Mouse (Mus musculus) regulatory T cell (primary cell): Measurements from ENCODE around the gene Pde4b.

Source experiments
- in situ Hi-C: fragments of 300-600 bp; cut with MboI, MseI; formaldehyde crosslinking; loops from one replicate; pipeline ENCODE4 v1.15.1; 2025; ENCODE audit warnings: high pct_unique_total_duplicates

Gene Pde4b

DNA sequence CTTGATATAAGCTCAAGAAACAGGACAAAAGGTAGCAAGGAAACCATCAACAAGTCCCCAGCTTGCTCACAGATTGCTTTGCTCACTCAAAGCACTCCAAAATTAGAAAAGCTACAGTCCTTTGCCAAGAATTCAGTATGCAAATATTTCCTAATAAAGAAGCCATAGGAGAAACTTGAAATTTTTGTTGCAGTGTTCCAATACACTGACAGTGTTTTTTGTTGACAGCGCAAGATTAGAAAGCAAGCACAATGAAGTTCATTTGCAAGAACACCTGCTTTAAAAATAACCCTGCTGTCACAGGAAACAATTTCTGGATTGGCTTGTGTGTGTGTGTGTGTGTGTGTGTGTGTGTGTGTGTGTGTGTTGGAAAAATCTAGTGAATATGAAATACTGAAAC lies 311.2 kb downstream of the Pde4b start:
- in situ Hi-C loops: no loop called here

DNA sequence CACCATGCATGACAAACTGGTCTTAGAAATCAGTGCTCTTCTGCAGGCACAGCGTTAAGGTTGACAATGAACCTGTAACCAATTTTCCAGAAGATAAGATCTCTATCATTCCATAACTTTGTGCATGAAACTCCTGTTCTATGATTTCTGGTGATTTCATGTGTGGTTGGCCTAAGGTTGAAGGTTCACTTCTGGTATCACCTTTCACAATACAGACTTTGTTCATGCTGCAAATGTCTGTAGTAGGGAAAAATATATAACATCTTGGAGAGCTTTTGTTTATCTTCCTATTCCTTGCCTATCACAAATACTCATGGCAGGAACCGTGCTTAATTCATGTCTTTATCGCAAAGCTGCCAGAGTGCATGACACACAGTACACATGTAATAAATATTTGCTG lies 319.5 kb downstream of the Pde4b start:
- in situ Hi-C loops: no loop called here

DNA sequence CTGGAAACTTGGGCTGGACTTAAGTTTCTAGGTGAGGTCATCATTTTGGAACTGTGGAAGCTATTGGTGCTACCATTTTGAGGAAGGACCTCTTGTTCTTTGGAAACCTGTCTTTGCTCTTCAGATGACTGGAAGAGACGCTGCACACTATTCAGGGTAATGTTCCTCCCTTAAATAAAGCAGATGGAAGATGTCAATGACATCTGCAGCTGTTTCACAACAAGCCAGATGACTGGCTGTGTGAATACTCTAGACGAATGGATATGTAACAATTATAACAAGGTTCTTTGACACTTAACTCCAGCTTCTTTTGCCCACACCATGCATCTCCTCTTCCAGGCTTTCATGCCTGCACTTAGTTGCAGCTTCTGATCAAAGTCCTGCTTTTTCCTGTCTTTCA lies 320.8 kb downstream of the Pde4b start:
- in situ Hi-C loops: no loop called here

DNA sequence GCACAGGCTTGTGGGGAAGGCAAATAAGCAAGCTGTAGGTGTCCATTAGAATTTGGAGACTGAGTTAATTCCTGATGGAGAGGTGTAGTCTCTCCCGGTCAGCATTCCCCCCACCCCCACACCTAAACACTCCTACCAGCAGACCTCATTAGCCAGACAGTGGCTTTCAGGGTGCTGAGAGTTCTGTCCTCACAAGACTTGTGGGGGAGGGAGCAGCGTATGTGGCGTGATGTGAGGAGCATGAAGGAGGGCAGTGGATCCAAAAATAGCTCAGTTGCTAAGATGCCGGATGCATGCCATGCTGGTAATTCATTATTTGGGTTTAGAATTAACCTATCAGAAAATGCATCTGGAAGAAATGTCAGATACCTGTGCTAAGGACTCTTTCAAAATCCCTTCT lies 321.6 kb downstream of the Pde4b start:
- in situ Hi-C loops: no loop called here

DNA sequence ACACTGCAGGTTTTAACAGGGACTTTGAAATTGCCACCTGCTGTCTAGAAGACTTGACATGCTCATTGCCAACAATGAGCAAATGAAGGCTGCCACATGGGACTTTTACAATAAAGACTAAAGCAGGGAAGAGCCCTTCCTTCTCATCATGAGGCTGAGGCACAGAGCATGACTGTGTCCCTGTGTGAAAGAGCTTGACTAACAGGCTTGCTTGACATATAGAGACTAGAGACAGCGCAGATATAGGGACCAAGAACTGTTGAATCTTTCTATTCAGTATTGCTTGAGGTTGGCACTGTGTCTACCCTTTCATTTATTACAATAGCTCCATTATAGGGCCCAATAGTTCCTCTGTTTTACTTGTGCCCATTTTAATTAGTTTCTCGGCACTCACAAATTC lies 325.8 kb downstream of the Pde4b start:
- in situ Hi-C loops: no loop called here

DNA sequence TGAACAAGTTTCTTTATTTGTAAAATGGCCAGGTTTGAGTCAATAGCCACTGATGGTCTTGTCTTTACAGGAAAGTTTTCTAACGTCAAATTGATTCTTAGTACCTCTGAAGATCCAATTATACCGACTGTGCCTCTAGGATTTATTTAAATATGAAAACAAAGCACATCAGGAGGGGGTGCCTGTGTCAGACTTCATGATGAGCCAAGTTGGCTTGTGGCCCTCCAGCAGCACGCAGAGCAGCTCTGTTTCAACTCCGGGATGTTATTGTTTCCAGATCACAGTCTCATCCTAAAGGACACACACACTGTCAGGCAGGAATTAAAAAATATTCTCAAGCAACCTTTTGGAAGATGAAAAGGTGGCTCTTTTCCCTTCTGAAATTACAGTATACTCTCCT lies 326.5 kb downstream of the Pde4b start:
- in situ Hi-C loops: no loop called here

DNA sequence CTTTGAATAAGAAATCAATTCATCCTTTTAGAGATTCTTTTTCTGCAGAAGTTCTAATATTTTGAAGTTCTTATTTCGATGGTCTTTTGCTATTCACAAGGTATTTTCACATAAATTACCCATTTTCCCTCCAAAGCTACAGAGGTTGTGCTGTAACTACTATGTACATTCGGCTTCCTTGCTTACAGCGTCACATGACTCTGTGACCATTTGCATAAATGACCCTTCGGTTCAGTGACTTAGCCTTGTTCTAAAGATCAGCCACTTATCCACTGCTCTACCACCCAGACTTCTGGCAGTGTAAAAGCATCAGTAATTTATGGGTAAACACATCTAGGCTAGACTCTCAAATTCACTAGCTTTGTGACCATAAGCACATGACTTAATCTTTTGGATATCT lies 327.3 kb downstream of the Pde4b start:
- in situ Hi-C loops: no loop called here

DNA sequence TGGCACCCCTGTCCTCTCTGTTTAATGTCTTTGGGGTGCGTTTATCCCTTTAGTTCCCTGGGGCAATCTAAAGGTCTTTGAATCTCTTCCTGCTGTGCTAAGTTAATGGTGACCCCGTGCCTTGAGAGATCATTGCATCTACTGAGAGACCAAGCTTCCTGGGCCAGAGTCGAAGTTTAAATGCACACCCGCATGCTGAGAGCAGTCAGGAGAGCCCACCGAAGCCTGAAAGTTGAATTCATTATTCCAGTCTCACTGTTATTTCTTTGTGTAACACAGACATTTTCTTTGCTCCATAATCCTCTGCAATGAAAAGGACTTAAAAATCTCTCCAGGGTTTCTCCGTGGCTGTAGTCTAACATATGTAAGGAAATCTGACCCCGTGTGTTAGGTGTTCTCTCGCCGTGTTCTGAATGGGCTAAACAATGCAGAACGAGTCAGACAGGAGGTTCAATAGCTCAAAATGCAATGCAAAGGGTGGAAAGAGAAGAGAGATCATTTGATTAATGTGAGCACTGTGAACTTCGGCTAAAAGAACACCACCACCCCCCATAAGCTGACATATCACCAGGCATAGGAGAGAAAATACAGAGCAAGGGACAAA lies 333.6 kb downstream of the Pde4b start:
- in situ Hi-C loops: no loop called here

DNA sequence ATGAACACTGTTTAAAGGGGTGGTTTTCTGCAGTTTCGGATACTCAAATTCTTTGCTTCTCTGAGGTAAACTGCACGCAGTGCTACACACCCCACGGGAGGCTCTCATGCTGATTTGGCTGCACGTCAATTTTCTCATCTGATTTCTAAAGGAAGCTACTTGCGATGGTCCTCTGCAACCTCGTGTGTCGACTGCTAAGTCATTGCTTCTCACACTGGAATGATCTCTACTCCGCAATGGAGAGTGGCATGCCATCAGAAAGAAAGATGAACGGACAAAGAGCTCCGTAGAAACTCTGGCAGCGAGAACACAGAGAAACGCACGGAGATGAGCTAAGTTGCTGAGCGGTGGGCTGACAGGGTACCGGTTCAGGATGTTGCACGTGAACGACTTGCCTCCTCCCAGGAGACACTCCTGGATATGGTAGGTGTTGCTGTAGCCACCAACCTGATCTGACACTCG lies 334.1 kb downstream of the Pde4b start:
- in situ Hi-C loops: no loop called here

DNA sequence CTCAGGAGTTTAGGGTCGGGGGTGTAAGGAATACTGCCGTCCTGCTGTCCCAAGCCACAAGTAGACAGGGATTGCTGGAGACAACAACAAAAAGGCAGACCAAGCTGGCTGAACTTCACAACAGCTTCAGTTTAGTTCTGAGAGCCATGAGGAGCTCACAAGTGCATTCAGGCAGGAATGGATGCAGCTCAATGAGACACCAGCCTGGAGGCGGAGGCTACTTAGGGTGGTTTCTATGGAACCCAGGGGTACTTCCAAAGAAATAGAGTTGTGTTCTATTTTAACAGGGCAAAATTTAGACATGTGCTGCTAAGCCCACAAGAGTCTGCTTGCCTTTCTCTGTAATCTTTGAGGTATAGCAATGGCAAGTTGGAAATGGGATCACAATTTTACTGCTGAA lies 336.8 kb downstream of the Pde4b start:
- in situ Hi-C loops: no loop called here

DNA sequence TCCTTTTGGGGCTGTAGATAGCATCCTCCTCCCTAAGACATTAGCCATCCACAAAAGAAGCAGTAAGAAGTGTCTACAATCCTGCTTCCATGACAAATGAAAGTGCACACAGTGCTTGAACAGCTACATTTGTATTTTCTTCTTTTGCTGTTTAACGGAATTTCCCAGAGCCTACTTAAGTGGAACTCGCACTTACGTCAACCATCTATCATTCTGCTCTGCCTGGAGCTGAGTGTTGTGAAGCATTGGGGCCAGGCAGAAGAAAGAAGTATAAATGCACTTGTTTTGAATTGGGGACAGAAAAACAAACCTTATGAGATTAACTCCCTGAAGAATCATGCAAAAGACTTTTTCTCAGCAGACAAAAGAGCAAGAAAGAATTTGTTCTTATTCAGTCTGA lies 338.1 kb downstream of the Pde4b start:
- in situ Hi-C loops: no loop called here

DNA sequence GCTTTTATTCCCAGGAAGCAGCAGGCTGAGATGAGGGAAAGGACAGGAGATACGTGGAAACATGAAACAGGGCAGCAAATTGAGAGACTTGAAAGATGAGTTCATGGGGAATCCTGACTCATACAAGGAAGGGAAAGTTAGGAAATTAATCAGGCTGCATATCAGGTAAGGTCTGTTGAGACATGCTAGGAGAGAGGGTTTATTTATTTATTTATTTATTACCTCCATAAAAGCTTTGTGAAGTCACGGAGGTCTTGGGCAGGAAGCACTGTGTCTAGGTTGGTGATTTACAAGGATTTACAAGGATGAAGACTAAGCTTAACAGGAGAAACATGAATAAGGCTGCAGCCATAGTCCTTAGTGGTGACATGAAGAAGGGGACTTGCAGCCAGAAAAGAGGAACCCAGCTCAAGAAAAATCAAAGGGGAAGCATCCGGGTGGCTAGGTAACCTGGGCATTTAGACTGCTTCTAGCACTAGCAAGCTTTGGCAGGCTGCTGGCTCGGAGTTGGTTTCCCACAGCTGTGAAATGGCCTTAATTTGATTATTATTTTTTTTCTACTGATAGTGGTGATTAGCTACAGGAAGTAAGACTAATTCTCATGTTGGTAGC lies 342.5 kb downstream of the Pde4b start:
- in situ Hi-C loops: no loop called here

DNA sequence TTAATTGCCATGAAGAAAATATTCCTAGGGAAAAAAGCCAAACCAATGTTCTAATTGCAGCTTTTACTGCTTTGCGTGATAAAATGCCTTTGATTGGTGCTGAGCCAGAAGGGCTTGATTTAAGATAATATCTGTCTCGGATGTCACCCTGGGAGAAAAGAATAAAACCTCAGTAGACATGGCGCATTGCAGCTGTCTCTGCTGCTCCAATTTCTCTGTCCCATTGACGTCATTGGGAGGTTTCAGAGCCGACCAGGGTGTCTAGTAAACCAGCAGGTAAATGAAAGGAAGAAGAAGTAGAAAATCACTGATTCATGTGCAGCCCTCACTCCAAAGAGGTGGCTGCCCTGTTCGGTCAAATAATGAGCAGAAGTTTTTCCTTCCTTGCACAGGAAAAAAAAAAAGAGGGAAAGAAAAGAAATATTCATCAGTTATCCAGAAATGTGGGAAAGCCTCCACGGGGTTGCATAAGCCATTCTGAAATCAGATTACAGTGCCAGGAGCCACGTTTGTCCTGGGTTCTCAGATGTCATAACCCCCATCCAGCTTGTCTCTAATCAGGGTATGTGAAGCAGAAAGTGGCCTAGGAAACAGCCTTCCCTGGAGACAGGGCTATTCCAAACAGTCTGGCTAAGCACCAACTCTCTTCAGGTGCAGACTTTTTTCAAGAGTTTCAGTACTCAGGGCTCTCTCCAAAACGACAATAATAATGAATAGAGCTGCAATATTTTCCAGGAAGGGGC lies 344.9 kb downstream of the Pde4b start:
- in situ Hi-C loops: no loop called here

DNA sequence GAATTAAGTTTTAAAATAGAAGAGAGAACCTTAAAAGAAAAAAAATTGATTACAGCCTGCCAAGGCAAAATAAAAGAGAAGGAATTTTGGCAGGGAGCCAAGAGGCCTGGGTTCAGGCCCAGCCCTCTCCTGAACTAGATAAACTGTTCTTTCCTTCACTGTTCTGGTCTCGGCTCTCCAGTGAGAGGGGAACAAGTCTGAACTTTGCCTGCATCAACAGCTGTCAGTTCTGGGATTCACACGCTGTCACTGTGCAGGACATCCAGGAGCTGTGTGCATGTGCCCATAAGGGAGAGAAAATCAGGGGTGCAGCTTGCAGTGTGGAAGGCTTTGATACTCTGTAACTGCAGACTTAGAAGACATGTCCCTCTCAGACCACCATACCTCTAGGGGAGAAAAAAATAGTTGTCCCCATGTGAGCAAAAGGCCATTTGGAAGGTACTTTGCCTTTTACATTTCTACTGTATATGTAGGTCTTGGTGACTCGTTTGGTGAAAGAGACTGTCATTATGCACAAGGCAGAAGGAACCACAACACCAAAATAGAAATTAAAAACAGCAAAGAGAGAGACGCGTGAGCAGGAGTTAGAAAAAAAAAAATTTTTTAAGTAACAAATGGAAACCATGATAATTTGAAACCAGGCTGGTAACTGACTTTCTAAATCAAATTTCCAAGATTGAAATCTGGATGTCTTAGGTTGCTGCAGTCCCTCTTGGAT lies 352.2 kb downstream of the Pde4b start:
- in situ Hi-C loops: no loop called here

DNA sequence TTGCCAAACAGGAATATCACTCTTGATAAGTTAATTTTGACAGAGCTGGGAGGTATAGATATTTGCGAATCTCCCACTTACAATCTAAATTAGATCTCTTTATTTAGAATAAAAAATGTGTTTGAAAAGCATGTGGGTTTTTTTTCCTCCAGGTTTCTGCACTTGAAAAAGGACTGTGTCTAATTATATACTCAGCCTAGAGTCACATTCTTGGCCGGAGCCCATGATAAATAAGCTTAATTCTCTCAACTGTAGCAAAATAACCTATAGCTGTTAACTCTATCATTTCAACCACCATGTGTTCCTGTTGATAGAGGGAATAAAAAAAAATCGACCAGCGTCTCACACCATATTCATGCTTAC lies 352.8 kb downstream of the Pde4b start:
- in situ Hi-C loops: no loop called here

DNA sequence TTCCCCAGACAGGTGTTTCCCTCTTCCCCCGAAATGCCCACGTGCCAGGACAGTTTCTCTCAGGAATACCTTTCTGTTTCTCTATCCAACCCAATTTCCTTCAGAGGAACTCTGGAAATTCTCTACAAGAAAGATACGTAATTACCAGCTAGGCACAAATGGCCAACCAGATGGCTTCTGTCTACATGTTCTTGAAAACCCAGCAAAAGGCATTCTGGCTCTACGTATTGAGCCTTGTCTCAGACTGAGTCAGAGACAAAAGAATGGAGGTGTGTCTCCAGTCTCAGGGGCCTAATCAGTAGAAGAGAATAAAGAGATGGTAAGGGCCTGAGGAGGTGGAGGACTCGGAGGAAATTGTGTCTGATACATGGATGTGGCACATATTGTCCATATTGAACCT lies 356.2 kb downstream of the Pde4b start:
- in situ Hi-C loops: no loop called here

DNA sequence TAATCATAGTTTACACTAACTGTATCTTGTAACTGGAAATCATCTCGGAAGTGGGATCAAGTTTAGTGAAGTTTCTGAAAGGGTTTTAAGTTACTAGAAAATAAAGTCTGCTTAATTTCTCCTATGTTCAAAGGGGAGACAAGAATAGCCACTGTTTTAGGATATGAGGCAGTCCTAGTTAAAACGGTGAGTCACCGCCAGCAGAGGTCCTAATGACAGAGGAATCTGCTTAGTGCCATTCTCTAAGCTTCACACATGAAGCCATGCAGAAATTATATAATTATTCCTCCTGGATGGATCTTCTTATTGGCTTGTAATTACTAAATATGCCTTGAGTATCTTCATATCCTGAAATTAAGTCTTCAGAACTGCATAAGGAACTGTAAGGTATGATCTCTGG lies 357.2 kb downstream of the Pde4b start:
- in situ Hi-C loops: no loop called here

DNA sequence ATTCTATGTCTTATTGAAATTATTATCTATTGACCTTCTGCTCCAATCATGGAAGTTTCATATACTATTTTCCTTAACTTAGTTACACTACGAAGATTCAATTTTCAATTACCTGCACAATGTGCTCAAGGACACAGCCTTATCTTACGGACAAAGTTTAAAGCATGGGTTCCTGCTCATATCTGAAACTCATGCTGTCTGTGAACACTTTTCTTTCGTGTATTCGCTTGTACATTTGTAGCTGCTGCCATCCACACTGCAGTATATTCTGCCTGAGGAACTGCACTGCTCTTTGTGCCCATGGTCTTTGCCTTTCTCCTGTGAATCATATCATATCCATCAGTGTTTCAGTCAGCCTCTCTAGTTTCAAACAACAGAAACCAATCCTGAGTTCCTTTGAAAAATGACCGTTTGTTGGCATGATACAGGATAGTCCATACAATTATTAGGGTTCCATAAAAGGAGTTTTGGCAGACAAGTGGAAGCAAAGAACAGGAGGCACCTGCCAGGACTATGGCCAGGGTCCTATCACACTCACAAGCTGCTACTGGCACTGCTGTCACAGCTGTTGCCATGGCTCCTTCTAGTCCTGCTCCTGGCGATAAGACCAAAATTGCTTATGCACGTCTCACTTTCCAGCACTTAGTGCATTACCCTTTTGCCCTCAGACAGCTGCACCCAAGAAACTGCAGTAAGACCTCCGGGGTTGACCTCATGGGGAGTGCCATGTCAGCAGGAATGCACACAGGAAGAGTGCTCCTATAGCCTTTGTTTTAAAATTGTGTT lies 359.0 kb downstream of the Pde4b start:
- in situ Hi-C loops: no loop called here

DNA sequence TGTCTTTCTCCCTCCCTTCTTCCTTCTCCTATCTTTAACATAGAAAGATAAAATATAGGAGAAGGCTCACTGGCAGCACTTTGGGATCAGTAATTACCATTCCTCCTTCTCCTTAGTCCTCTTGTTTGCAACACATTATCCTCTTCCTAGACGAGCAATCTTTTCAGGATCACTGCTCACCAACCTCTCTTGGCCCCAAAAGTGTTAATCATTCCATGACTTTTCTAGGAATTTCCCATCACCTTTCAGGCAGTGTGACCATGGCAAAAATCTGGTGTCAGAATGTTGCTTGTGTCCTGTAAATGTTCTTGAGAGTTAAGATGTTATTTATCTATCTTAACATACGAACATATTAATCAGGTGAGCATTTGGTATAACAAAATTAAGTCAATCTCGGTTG lies 369.1 kb downstream of the Pde4b start:
- in situ Hi-C loops: loop anchor here (10.0 kb wide), 1 partner anchor 1362 kb away; no protein-coding TSS in a partner anchor

DNA sequence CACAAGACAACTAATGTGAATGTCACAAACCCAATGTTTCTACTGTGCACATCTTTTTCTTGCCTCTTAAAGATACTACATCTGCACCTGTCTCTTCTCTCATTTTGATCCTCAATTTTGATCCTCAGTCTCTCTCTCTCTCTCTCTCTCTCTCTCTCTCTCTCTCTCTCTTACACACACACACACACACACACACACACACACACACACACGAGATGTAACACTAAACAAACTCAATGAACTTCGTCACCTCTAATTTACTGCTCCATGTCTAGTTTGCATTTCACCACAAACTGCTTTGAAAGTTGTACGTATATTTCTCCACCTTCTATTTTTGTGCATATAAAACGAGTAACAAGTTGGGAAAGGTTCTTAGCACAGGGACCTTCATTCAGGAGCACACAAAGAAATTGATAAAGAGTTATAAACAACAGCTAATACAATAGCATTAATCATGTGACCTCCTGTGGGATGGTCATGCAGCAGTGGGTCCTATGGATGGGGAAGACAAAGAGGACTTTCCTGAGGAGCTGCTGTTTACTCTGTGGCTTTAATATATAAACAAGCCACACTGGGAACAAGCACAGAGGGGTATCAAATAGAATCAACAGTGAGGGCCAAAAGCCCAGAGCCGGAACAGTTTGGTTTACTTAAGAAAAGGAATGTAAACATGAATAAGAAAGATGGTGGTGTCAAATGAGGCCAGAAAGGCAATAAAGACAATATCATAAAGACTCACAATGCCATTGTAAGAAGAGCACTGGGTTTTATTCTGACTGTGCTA lies 372.1 kb downstream of the Pde4b start:
- in situ Hi-C loops: loop anchor here (10.0 kb wide), 1 partner anchor 1365 kb away; no protein-coding TSS in a partner anchor

DNA sequence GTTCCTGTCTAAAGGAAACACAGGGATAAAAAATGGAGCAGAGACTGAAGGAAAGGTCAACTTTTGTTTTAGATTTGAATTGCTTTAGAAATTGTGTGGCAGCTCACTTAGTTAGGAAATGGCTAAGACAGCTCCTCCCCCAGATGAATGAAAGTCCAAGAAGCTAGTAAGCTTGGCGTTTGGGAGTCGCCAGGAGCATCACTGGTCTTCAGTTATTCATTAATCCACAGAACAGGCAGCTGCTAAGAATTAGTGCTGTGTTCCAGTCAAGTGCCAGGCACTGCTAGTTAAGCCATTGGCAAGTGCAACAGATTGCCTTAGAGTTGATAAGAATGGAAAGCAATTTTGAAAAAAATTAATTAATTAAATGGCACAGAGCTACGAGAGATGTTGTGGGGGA lies 390.8 kb downstream of the Pde4b start:
- in situ Hi-C loops: no loop called here
